Mouse (Mus musculus): ENCODE measurements around the gene Piwil4. TPM values are rescaled to one million over a fixed set of nuclear protein-coding genes. Genes with fewer than 3 reads are reported as not detected.

The Piwil4 gene
- not detected in 2 replicates for polyA plus RNA-seq (2012; ENCODE audit: insufficient read depth, low replicate concordance)

- Histone ChIP-seq H3K4me3 (replicated peaks) (no peak within 1 kb of the TSS), H3K9me3 (no peaks in the 10 kb centered on the region), H3K27me3 (replicated peaks) (peaks cover 18% of the 10 kb centered on the region), H3K36me3 (replicated peaks; ENCODE audit: low read length) (no peaks in the 10 kb centered on the region), H3K4me1 (no peaks in the 10 kb centered on the region; the same call in 1 of the 2 replicates)
- no peak for TF ChIP-seq FLI1 (IDR thresholded peaks at IDR 0.05; ENCODE audit: low read length)
- no peak for TF ChIP-seq GATA1 (IDR thresholded peaks at IDR 0.05; ENCODE audit: borderline replicate concordance, low read length)
Measured at GRCm38 (mm10) chr9:14740151-14740924, at the start of gene Piwil4. Gene Piwil4 (minus strand): TSS chr9:14740733.

DNA sequence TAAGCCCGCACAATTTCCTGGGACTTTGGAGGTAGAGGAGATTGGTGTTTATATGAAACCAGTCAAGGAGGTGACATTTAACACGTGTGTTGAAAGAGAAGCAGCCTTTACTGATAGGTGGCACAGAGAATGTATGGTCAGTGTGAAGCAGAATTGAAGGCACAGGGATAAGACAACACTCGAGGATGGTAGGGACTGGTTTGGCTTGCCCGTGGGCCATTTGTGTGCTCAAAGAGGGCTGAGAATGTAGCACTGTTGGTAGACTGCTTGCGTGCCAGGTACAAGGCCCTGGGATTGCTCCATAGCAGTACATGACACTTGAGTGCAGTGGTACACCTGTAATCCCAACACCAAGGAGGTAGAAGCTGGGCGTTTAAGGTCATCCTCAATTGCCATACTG lies 46.8 kb upstream of the Piwil4 start:
- H3K27me3 ChIP-seq (replicated peaks), result no peaks in the 10 kb centered on the region
- H3K36me3 ChIP-seq (replicated peaks; ENCODE audit: low read length), result peaks cover 64% of the 10 kb centered on the region
- no peak overlapping the region for H3K4me3 ChIP-seq (replicated peaks)
- H3K4me1 ChIP-seq, result peaks cover 32% of the 10 kb centered on the region
- TF ChIP-seq GATA1 (IDR thresholded peaks at IDR 0.05; ENCODE audit: borderline replicate concordance, low read length), result no peak
- no peak for TF ChIP-seq FLI1 (IDR thresholded peaks at IDR 0.05; ENCODE audit: low read length)
- no peaks in the 10 kb centered on the region for H3K9me3 ChIP-seq

DNA sequence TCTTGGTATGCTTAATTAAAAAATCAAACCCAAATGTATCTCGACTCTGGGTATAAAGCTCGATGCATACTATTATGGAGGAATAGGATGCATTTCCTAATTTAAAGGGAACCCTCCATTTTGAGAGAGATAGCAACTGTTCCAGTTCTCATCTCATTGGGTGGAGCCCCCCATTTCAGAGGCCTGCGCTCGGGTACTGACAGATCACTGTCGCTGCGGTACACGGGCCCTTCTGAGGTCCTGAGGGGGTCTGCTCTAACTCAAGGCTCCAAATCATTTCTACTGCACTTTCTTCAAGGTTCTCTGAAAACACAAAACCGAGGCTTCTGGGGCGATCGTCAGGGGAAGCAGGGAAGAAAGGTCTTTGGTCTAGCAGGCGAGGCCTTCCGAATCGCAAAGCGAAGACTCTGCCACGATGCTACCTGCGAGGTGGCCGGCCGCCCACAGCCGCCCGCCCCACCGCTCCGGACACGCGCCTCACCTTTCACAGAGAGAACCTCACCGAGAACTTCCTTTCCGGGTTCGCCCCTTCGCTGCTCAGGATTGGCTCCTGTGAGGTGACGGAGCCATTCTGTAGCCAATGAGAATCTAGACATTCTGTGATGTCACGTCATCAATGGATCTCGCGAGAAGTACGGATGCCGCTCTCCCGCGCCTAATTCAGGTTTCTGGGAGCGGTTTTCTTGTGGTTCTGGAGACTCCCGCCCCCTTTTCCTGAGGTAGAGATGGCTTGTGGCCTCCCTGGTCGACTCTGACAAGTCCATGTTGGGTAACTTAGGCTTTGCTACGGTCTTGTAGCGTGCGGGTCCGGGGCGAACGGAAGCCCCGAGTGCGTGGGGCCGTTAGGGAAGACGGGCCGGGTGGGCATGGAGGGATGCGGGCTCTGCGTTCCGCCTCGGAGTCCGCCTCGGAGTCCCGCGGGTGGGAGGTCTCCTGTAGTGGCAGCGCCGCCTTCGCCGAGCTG lies 43.8 kb upstream of the Piwil4 start, which contains the start of the genes Mre11a and Ankrd49:
TSS of gene Mre11a (plus strand) at position 616 of the 964 bp plus-strand sequence.
TSS of gene Ankrd49 (minus strand) at position 818 of the 964 bp plus-strand sequence.
- no peak for TF ChIP-seq FLI1 (IDR thresholded peaks at IDR 0.05; ENCODE audit: low read length)
- no peak for TF ChIP-seq GATA1 (IDR thresholded peaks at IDR 0.05; ENCODE audit: borderline replicate concordance, low read length)
- no peaks in the 10 kb centered on the region for H3K9me3 ChIP-seq
- peaks cover 37% of the 10 kb centered on the region for H3K4me1 ChIP-seq
- peak within 1 kb of the TSS; percentile 95 for H3K4me3 ChIP-seq (replicated peaks)
- H3K27me3 ChIP-seq (replicated peaks), result no peaks in the 10 kb centered on the region
- peaks cover 66% of the 10 kb centered on the region for H3K36me3 ChIP-seq (replicated peaks; ENCODE audit: low read length)

GRCm38 (mm10) chr9:14778341-14778740 lies 37.8 kb upstream of the Piwil4 start:
- Histone ChIP-seq H3K36me3 (replicated peaks; ENCODE audit: low read length) (peaks cover 44% of the 10 kb centered on the region), H3K4me1 (peaks cover 11% of the 10 kb centered on the region; the same call in 1 of the 2 replicates), H3K4me3 (replicated peaks) (no peak overlapping the region), H3K9me3 (no peaks in the 10 kb centered on the region), H3K27me3 (replicated peaks) (no peaks in the 10 kb centered on the region)
- TF ChIP-seq GATA1 (IDR thresholded peaks at IDR 0.05; ENCODE audit: borderline replicate concordance, low read length), result no peak
- TF ChIP-seq FLI1 (IDR thresholded peaks at IDR 0.05; ENCODE audit: low read length), result no peak

DNA sequence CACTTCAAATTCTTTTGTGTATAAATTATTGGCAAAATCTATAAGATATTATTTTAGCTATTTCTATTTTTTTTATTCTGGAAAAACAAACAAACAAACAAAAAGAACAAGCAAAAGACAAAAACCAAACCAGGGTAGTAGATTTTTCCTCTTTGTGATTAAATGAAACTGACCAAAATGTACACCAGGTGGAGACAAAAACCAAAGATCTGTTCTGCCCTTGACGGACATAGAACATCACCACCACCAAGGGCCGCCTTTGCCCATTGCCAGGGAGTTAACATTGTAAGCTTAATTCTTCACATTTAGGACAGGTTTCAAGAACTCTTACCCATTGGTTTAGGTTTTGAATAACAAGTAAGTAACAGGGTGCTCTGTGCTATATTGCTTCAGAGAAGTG lies 33.3 kb upstream of the Piwil4 start:
- H3K36me3 ChIP-seq (replicated peaks; ENCODE audit: low read length), result peaks cover 3% of the 10 kb centered on the region
- peaks cover 23% of the 10 kb centered on the region for H3K27me3 ChIP-seq (replicated peaks)
- H3K4me3 ChIP-seq (replicated peaks), result no peak overlapping the region
- peaks cover 9% of the 10 kb centered on the region for H3K4me1 ChIP-seq
- TF ChIP-seq FLI1 (IDR thresholded peaks at IDR 0.05; ENCODE audit: low read length), result no peak
- TF ChIP-seq GATA1 (IDR thresholded peaks at IDR 0.05; ENCODE audit: borderline replicate concordance, low read length), result no peak
- no peaks in the 10 kb centered on the region for H3K9me3 ChIP-seq

DNA sequence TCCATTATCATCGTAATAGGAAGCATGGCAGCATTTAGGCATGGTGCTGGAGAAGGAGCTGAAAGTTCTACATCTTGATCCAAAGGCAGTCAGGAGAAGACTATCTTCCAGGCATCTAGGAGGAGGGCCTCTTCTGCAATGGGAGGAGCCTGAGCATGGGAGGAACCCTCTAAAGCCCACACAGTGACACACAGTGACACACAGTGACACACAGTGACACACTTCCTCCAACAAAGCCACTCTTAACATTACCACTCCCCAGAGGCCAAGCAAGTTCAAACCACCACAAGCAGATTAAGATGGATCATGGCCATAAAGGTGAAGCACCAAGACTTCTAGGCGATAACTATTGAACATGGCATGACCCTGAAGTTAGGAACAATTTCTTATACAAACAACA lies 31.5 kb upstream of the Piwil4 start:
- Histone ChIP-seq H3K9me3 (no peaks in the 10 kb centered on the region), H3K36me3 (replicated peaks; ENCODE audit: low read length) (no peaks in the 10 kb centered on the region), H3K27me3 (replicated peaks) (peaks cover 38% of the 10 kb centered on the region), H3K4me1 (peaks cover 9% of the 10 kb centered on the region), H3K4me3 (replicated peaks) (no peak overlapping the region)
- TF ChIP-seq FLI1 (IDR thresholded peaks at IDR 0.05; ENCODE audit: low read length) (no peak), GATA1 (IDR thresholded peaks at IDR 0.05; ENCODE audit: borderline replicate concordance, low read length) (no peak)

DNA sequence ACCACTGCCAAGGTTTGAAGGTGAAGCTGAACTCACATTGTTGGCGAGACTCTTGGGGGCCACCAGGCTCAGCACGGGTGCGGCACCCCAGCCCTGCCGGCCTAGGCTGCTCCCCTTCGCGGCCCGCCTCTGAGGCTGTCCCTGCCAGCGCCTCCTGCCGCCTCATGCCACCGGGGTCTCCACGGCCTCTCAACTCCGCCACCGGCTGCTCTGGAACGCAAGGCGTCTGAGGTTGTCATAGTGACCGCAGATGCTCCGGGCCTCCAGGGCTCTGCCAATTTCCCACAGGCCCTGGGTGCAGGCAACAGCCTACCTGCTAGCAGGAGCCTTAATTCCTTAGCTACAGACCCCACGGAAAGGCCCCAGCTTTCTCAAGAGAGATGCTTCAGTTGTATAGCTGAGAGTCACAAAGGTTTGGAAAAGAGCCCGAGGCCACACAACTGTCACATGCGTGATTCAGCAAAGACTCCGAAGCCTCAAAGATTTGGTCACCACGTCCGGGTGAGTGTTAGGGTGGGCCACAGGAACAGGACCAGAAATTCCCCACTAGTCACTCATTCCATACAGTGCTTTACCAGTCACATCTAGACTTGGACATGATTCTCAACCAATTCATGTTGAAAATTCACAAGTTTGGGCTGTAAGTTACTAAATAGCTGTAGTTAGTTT lies 30.4 kb upstream of the Piwil4 start, which contains the start of gene 1700012B09Rik:
TSS of gene 1700012B09Rik (minus strand) at position 228 of the 669 bp plus-strand sequence.
- peaks cover 42% of the 10 kb centered on the region for H3K27me3 ChIP-seq (replicated peaks)
- peaks cover 9% of the 10 kb centered on the region for H3K4me1 ChIP-seq
- H3K4me3 ChIP-seq (replicated peaks), result no peak within 1 kb of the TSS
- H3K9me3 ChIP-seq, result no peaks in the 10 kb centered on the region
- TF ChIP-seq FLI1 (IDR thresholded peaks at IDR 0.05; ENCODE audit: low read length), result no peak
- TF ChIP-seq GATA1 (IDR thresholded peaks at IDR 0.05; ENCODE audit: borderline replicate concordance, low read length), result no peak
- no peaks in the 10 kb centered on the region for H3K36me3 ChIP-seq (replicated peaks; ENCODE audit: low read length)

DNA sequence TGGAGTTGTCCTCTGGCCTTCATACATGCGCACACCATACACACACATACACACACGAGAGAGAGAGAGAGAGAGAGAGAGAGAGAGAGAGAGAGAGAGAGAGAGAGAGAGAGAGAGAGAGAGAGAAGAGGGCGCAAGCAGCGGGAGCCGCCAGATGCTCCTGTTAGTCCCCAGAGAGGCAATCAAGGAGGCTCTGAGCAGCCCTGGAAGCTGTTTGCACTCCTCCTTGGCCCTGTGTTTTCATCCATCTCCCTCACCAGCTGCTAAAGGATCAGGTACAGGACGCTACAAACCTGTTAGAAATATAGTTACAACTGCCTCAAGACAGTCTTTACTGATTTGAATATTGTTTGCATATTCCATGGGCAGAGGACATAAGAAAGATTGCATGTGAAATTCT lies 29.3 kb upstream of the Piwil4 start:
- Histone ChIP-seq H3K27me3 (replicated peaks) (peaks cover 46% of the 10 kb centered on the region), H3K4me1 (peaks cover 13% of the 10 kb centered on the region), H3K9me3 (no peaks in the 10 kb centered on the region), H3K36me3 (replicated peaks; ENCODE audit: low read length) (no peaks in the 10 kb centered on the region), H3K4me3 (replicated peaks) (no peak overlapping the region)
- TF ChIP-seq GATA1 (IDR thresholded peaks at IDR 0.05; ENCODE audit: borderline replicate concordance, low read length) (no peak), FLI1 (IDR thresholded peaks at IDR 0.05; ENCODE audit: low read length) (no peak)

DNA sequence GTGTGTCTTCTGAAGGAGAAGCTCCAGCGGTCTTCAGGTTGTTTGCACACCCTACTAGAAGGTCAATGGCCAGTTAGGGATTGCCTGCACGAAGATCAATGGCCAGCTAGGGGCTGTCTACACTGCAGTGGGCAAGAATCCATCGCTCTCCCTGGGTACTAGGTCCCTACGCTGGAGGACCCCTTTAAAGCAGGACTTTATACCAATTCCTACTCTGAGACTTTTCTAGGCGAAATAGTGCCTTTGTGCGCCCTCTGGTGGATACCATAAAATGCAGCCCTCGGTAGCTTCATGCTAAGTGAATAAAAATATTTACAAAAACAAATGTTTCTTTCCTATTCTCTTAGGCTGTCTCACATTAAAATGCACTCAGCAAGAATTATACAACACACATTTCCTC lies 24.2 kb upstream of the Piwil4 start:
- H3K36me3 ChIP-seq (replicated peaks; ENCODE audit: low read length), result no peaks in the 10 kb centered on the region
- H3K9me3 ChIP-seq, result no peaks in the 10 kb centered on the region
- H3K4me3 ChIP-seq (replicated peaks), result peak overlapping the region; percentile 64
- TF ChIP-seq FLI1 (IDR thresholded peaks at IDR 0.05; ENCODE audit: low read length) (no peak), GATA1 (IDR thresholded peaks at IDR 0.05; ENCODE audit: borderline replicate concordance, low read length) (no peak)
- peaks cover 8% of the 10 kb centered on the region for H3K4me1 ChIP-seq
- H3K27me3 ChIP-seq (replicated peaks), result peaks cover 43% of the 10 kb centered on the region

Measured in megakaryocyte, embryonic 14.5 days (primary cell).